Mouse (Mus musculus) kidney, adult 9 months (tissue): ENCODE results near the gene Msh5.

Source experiments
- DNase-seq: peaks from one replicate; pipeline ENCODE4 v3.0.0; 2022

The Msh5 gene

DNA sequence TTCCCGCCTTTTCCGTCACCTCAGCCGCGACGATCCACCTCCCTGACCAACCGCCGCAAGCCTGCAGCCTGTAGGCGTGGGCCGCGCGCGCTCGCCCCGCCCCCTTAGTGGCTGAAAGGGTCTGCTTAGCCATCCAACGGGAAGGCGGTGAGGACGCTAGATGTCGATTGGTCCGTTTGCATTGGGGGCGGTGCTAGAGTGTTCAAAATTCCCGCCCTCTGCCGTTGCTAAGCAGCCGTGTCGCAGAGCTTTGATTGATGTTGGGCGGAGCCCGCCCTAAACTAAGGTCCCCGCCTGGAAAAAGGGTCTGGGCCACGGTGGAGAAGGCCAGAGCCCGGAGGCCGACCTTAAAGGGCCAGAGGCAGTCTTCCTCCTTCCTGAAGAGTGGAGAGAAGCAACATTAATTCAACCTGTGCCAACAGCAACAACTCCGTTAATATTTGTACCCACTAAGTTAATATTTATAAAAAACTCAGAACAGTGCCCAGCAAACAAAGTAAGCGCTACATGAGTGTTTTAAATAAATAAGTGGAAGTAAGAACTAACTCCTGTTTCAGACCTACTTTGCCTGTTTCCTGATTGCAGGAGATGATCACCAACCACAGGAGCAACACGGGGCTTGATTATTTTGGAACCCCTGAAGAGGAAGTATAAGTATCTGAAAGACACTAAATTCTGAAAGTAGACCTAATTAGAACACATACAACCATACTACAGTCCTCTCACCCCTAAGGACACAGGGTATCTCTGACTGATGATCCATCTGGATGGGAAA is at the start of gene Msh5:
Gene Msh5 (minus strand): TSS at position 65 of the 775 bp plus-strand sequence.
- peak; percentile 99 for DNase-seq

DNA sequence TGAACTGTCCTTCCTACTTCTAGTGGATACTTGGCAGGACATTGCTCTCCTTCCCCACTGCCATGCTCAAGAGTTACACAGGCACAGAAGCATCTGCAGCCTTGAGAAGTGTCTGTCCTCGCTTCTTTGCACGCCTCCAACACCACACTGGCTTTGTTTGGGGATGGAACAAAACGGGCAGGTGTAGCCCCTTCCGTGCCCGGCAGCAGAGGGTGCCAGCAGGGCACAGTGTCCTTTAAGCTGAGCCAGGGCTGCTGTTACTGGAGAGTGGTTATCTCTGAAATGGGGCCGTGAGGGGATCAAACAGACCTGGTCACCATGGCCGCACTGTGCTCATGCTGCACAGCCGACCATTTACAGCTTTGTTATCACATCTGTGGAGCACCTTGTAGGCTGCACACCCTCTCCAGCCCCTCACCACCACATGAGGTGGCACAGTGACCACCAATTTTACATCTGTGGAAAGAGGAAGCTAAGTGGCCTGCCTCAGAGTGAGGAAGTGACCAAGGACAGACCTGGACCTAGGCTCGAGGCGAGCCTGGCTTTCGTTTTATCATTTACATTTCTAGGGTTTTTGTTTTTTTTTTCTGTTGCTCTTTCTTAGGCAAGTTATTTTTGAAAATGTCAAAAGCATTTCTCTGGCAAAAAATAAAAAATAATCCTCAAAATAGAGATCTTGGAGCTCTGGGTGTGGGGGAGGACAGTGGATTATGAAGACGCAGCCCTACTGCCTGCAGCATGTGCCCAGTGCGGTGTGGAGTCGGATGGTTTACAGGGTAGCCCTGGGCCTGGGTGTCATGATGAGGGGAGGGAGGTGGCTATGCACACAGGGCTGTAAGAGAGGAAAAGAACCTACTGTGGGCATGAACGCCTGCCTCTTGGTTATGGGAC is 48.2 kb upstream of the Msh5 start:
- DNase-seq = no peak

DNA sequence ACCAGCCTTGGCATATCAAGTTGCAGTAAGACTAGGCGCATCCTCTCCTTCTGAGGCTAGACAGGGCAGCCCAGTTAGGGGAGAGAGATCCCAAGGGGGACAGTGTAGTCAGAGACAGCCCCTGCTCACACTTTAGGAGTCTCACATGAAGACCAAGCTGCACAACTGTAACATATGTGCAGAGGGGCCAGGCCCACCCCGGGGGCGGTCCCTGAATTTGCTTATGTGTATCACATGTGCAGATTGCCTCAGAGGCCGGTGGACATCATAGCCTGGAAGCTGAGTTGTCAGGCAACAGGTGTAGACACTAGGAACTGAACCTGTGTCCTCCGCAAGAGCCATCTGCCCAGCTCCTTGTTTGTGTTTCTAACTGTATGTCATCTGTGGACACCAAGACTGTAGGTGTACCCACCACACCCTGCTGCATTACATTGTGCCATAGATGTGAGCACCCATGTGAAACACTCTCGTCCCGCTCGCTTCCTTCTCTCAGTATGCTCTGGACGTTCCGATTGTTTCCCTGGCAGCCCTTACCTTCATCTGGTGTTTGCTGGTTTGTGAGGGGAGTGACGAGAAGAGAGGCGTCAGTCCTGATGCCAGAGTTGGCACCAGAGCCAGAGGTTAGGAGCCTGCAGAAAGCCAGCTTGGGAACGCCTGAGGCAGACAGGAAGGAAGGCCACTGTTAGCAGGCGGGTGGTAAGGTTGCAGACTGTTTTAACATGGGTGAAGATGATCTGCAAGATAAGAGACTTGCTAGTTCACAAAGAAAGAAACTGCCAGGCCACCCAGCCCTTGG is 46.1 kb upstream of the Msh5 start:
- DNase-seq = no peak

DNA sequence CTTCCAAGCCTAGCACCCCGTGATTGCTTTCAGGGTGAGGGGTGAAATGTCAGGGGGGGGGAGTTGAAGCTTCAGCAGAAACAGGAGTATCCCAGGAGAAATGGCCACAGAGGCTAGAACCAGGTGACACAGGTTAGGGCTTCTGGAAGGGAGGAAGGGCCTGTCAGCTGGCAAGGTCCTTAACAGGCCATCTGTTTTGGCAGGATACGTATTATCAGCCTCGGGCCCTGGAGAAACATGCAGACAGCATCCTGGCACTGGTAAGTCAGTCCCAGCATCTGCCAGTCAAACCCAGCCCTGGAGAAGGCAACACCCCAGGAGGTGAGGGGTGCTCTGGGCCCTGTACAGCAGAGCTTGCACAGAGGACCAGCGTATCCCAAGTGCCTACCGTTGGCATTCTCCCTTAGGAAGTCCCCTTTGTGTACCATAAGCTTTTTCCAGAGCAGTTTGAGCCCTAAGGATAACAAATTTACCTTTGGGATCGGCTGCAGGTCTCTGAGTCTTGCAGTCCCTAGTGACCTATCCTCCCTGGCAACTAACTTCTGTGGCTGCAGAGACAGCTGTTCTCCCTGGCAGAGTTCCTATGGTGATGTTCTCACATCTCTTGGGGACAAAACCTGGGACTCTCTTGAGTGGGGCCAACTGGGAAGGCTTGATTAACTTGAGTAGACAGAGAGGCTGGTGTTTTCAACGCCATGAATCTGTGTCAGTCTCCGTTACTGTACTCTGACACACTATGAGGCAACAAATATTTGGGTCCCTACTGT is 43.8 kb upstream of the Msh5 start:
- no peak for DNase-seq

- DNase-seq = peak; percentile 95
These were observed 42.5 kb upstream of the Msh5 start, which contains the start of gene Abhd16a for GRCm38 (mm10) chr17:35088825-35089644. TSS of gene Abhd16a (plus strand) at chr17:35089263.

DNA sequence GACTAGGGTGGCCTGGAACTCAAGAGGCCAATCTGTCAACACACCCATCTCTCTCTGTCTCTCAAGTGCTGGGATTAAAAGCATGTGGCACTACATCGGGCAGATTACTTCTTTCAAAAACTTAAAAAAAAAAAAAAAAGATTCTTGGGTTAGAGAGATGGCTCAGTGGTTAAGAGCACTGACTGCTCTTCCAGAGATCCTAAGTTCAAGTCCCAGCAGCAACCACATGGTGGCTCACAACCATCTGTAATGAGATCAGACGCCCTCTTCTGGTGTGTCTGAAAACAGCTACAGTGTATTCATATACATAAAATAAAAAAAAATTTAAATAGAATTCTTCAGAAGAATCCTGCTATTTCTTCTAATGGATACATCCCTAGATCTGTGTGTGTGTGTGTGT is 41.6 kb upstream of the Msh5 start:
- DNase-seq = no peak

- no peak for DNase-seq
These were observed 38.8 kb upstream of the Msh5 start, which contains the start of gene Ly6g6f for GRCm38 (mm10) chr17:35085208-35085865. TSS of gene Ly6g6f (minus strand) at chr17:35085610.

DNA sequence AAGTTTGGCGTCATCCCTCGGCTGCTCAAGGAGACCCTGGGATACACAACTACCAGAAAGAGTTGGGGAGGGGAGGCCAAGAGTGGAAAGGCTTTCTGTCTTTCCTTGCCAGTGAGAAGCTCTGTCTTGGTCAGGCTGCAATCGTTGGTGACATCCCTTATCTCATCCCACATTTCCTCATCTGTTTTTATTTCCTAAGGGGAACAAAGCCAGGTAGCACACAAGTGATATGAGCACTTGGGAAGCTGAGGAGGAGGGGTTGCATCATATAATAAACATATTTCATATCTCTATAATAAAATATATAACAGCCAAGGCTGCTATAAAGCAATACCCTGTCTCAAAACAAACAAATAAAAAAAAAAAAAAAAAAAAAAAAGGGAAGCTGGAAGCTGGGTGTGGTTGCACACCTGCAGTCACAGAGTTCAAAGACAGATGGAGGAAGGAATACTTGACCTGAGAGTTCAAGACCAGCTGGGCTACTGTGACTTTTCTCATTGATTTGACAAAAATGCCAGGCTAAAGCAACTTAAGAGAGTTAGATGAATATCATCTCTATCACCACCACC is 37.5 kb upstream of the Msh5 start:
- no peak for DNase-seq

- no peak for DNase-seq
These were observed 36.5 kb upstream of the Msh5 start for GRCm38 (mm10) chr17:35082841-35083576.

DNA sequence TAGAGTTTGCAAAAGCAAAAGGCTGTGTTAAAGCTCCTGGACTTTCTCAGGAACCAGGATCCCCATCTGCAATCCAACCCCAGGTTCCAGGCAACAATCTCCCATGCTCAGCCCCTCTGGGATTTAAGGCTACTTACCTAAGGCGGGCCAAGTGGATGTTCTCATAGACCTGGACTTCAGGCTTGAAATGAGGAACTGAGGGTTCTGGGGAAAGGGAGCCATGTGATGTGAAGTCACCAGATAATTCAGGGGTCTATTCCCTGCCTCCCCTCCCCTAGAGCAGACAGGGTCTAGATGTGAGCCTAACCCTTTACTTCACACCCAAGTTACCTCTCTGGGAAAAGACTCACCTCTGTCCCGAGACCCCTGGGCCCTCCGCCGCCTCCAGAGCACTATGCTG is 34.2 kb upstream of the Msh5 start:
- no peak for DNase-seq

DNA sequence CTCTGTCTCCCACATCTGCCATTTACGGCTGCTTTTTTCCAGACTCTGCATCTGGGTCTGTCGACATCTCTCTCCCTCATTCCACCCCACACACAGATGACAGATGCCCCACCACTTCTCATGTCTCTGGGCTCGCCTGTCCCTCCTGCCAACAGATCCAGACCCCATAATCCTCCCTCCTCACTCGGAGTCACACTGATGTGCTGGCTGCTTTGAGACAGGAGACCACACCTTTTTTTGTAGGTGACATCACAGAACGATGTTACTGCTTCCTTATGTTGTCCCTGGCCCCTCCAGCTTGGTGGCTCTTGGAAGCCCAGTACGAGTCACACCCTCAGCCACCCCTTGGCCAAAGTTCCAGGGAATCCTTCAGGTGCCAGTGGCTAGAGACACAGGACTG is 33.7 kb upstream of the Msh5 start:
- no peak for DNase-seq

GRCm38 (mm10) chr17:35079778-35080177 is 33.2 kb upstream of the Msh5 start:
- no peak for DNase-seq

- peak; percentile 75 for DNase-seq
These were observed 31.3 kb upstream of the Msh5 start, which contains the start of gene Ly6g6d for GRCm38 (mm10) chr17:35077786-35078233. TSS of gene Ly6g6d (minus strand) at chr17:35078065.

DNA sequence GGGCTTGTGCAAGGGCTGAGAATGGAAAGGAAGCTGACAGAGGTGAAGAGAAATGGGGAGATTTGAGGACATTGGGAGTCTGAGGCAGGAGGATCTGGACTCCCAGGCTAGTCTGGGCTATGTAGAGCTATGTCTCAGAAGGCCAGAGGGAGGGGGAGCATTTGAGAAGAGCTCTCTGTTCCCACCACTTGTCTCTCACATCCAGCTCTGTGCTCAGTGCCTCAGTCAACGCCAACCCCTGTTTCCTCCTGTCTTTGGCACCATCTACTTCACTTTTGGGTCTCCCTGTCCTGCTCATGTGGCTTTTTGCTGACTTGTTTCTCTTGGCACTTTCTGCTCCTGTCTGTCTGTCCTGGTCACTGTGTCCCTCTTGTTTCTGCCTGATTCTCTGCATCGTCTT is 30.7 kb upstream of the Msh5 start:
- no peak for DNase-seq

GRCm38 (mm10) chr17:35076507-35077176 is 30.1 kb upstream of the Msh5 start, which contains the start of gene Ly6g6e:
TSS of gene Ly6g6e (plus strand) at chr17:35076902.
- DNase-seq = no peak

- DNase-seq = no peak
These were observed 27.6 kb upstream of the Msh5 start for GRCm38 (mm10) chr17:35074097-35074496.

GRCm38 (mm10) chr17:35071454-35071853 is 24.9 kb upstream of the Msh5 start:
- no peak for DNase-seq

GRCm38 (mm10) chr17:35070556-35071229 is 24.1 kb upstream of the Msh5 start:
- no peak for DNase-seq
